Mouse (Mus musculus): ENCODE results near the gene Tmem150a.

Tmem150a gene

DNA sequence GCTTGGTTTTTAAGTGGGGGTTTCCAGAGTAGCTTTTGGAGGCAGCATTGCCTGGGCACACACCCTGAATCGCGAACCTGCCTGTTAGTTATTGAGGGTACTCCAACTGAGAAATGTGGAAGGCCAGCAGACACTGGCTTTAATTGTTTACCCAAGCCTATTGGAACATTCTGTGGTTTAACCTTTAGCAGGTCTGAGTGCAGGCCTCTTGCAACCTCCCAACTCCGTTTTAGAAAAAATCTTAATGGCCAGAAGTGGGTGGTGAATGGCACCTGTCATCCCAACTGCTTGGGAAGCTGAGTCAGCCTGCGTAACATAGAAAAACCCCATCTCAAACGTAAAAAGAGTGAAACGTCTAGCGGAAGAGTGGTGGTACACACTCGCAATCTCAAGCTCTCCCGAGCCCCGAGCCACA, 41.6 kb downstream of the Tmem150a start:
- no peak for DNase-seq (ENCODE audit: low read depth in 2 of 2, low spot score in 2 of 2)

DNA sequence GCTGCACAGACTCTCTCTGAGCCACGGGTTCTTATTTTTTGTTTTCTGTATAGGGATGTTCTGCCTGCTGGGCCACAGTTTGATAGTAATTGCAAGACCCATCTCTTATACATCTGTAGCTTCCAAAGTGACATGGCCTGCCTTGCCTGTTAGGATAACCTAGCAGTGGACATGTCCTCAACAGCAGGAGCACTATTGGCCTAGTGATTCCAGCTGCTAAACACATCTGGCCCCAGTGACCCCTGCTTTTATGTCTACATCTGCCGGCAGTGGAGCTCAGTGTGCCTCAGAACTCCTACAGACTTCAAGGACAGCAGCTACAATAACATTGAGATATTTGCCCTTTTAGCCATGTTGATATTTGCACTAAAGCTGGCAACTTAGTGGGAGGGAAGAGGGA, 44.7 kb downstream of the Tmem150a start:
- no peak for DNase-seq (ENCODE audit: low read depth in 2 of 2, low spot score in 2 of 2)

DNA sequence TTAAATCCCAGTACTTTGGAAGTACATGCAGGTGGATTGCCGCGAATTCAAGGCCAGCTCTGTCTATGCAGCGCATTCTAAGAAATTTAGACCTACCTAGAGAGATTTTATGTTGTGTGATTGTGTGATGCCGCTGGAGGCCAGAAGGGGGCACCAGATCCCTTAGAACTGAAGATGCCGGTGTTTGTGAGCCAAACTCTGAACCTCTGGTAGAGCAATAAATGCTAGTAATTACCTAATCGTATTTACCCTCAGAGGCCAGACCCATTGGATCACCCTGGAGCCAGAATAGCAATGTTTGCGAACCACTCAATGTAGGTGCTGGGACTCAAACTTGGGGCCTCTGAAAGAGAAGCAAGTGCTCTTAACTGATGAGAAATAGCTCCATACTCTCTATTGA, 46.6 kb downstream of the Tmem150a start:
- peak; percentile 69 to 82 for DNase-seq (ENCODE audit: low read depth in 2 of 2, low spot score in 2 of 2)

DNA sequence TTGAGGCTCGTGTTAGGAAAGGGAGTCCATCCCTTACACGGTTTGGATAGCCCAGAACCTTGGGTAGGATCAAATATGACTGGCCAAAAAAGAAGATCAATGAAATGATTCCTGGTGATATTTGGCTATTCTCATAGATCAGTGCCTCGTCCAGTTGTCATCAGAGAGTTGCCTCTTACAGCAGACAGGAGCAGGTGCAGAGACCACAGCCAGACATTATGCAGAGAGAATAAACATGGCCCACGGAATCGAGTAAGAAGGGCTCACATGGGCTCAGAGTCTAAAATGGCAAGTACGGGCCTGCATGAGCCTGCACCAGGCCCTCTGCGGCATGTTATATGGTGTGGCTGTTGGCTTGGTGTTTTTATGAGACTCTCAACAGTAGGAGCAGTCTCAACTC, 50.1 kb downstream of the Tmem150a start:
- DNase-seq (ENCODE audit: low read depth in 2 of 2, low spot score in 2 of 2), result no peak

DNA sequence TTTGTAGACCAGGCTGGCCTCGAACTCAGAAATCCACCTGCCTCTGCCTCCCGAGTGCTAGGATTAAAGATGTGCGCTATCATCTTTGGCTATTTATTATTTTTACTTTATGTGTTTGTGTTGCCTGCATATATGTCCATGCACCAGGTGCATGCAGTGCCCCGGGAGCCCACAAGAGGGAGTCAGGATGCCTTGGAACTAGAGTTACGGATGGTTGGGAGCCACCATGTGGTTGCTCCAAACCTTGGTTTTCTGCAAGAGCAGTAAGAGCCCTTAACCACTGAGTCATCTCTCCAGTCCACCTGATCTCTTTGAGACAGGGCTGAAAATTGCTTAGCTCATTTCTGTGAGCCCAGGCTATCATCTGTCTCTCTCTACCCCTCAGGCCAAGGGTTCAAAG, 51.9 kb downstream of the Tmem150a start:
- peak; percentile 77 to 88 for DNase-seq (ENCODE audit: low read depth in 2 of 2, low spot score in 2 of 2)

Measured in CD8-positive naive resting alpha-beta T cell, adult 2 months (primary cell).